Mouse (Mus musculus) midbrain, embryonic 11.5 days (tissue): ENCODE measurements around the gene Gart. TPM values are rescaled to one million over a fixed set of nuclear protein-coding genes. Genes with fewer than 3 reads are reported as not detected.

Source experiments
- ATAC-seq: fragments of 200-750 bp; cut with Nextera tagmentation; 2 replicates; pipeline ENCODE4 v1.8.0; 2017; ENCODE audit warnings: moderate TSS enrichment, moderate library complexity; ENCODE audit not compliant: low FRiP score
- DNase-seq: peaks from one replicate; pipeline ENCODE4 v3.0.0; 2015; ENCODE audit warnings: low spot score; ENCODE audit errors: missing footprints
- H3K27ac ChIP-seq: fragments of 300-500 bp; sonication (generic); 2 replicates; pipeline ENCODE4 v1.5.1; 2014; ENCODE audit warnings: low read depth, low read length
- H3K27me3 ChIP-seq: fragments of 300-500 bp; sonication (generic); 2 replicates; pipeline ENCODE4 v1.6.1; 2014; ENCODE audit warnings: mild to moderate bottlenecking, low read length, moderate library complexity, mixed read lengths; ENCODE audit not compliant: control insufficient read depth, insufficient read depth
- H3K36me3 ChIP-seq: fragments of 300-500 bp; sonication (generic); 2 replicates; pipeline ENCODE4 v1.6.1; 2014; ENCODE audit warnings: mild to moderate bottlenecking, low read length, moderate library complexity, mixed read lengths; ENCODE audit not compliant: control insufficient read depth, insufficient read depth
- H3K4me1 ChIP-seq: fragments of 300-500 bp; sonication (generic); 2 replicates; pipeline ENCODE4 v1.6.1; 2014; ENCODE audit warnings: low read length; ENCODE audit not compliant: control insufficient read depth, insufficient read depth
- H3K4me2 ChIP-seq: fragments of 300-500 bp; sonication (generic); 2 replicates; pipeline ENCODE4 v1.6.1; 2014; ENCODE audit warnings: mild to moderate bottlenecking, moderate library complexity
- H3K4me3 ChIP-seq: fragments of 300-500 bp; sonication (generic); 2 replicates; pipeline ENCODE4 v1.5.1; 2014; ENCODE audit warnings: low read depth, low read length
- H3K9ac ChIP-seq: fragments of 300-500 bp; sonication (generic); 2 replicates; pipeline ENCODE4 v1.6.1; 2014; ENCODE audit warnings: low read length
- H3K9me3 ChIP-seq: fragments of 300-500 bp; sonication (generic); 2 replicates; pipeline ENCODE4 v1.6.1; 2016; ENCODE audit warnings: low read length; ENCODE audit not compliant: control insufficient read depth
- WGBS: fragments of 180-500 bp; shearing (Covaris S2); extraction: QIAGEN DNeasy Blood & Tissue Kit; methylation state at CpG from one replicate; pipeline ENCODE4 v1.1.7; 2014; 5-methylcytosine and 5-hydroxymethylcytosine counted together
- polyA plus RNA-seq: library from polyadenylated mRNA; unstranded; fragments of >200 nt; fragmentation: Nextera tagmentation; extraction: Ambion mirVana; gene quantifications from 2 replicates; pipeline ENCODE4 v1.2.1, GENCODE M21; 2014

Gene Gart
- polyA plus RNA-seq, 1 experiment from 2014 or later, result 111 TPM

- no peak overlapping the region for H3K4me3 ChIP-seq
- ATAC-seq, result no peak
- no peak for DNase-seq
- peaks cover 26% of the 10 kb centered on the region for H3K36me3 ChIP-seq
- H3K27me3 ChIP-seq, result no peaks in the 10 kb centered on the region
- no peak overlapping the region for H3K4me2 ChIP-seq
- no peaks in the 10 kb centered on the region for H3K9me3 ChIP-seq
- no peak overlapping the region for H3K9ac ChIP-seq
- WGBS, result 84% methylated on average over 5 of the region's 5 CpGs
- no peaks in the 10 kb centered on the region for H3K4me1 ChIP-seq
- no peak overlapping the region for H3K27ac ChIP-seq
Measured at GRCm38 (mm10) chr16:91680656-91681055, 33.9 kb upstream of the Gart start.

DNA sequence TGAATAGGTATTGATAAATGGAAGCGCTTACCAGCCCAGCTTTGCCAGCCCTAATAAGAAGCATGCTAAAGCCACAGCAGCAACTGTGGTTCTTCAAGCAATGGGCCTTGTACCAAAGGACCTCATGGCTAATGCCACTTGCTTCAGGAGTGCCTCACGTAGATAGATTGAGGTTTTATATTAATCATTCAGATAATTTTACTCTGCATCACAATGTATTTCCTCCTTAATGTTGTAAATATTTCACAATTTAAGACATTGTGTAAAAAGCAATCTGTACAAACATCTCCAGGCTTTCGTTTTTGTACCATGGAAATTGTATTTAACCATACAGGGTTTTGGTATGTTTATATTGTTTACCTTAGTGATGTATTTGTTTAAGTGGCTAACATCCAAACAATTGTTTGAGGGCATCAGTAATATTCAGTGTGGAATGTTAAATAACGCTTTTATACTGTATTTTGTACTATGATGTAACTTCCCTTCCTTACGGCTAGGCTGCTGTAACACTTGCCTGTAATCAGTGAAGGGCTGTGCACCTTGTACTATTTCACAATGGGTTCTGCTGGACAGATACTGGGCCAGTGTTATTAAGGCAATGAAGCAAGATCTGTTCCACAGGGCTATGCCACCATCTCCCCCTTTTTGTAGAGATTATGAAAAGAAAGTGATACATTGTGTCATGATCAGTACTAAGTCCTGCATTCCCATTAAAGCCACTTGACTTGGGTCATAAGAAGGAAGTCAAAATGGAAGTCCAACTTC, 31.6 kb upstream of the Gart start:
- DNase-seq (no peak), ATAC-seq (no peak)
- Histone ChIP-seq H3K36me3 (peaks cover 26% of the 10 kb centered on the region), H3K4me1 (no peaks in the 10 kb centered on the region), H3K27ac (no peak overlapping the region), H3K9ac (no peak overlapping the region), H3K4me2 (no peak overlapping the region), H3K4me3 (no peak overlapping the region), H3K9me3 (no peaks in the 10 kb centered on the region), H3K27me3 (no peaks in the 10 kb centered on the region)
- 94% methylated on average over 5 of the region's 5 CpGs for WGBS

GRCm38 (mm10) chr16:91674500-91674899, 27.7 kb upstream of the Gart start:
- DNase-seq, result no peak
- 87% methylated on average over 4 of the region's 4 CpGs for WGBS
- Histone ChIP-seq H3K9ac (no peak overlapping the region), H3K9me3 (no peaks in the 10 kb centered on the region), H3K27ac (no peak overlapping the region), H3K4me2 (no peak overlapping the region), H3K4me1 (no peaks in the 10 kb centered on the region), H3K36me3 (peaks cover 45% of the 10 kb centered on the region), H3K27me3 (no peaks in the 10 kb centered on the region), H3K4me3 (no peak overlapping the region)
- no peak for ATAC-seq

- ATAC-seq (no peak), DNase-seq (no peak)
- Histone ChIP-seq H3K4me2 (no peak overlapping the region), H3K27ac (no peak overlapping the region), H3K36me3 (peaks cover 34% of the 10 kb centered on the region), H3K4me1 (no peaks in the 10 kb centered on the region), H3K9ac (no peak overlapping the region), H3K9me3 (no peaks in the 10 kb centered on the region), H3K4me3 (no peak overlapping the region), H3K27me3 (no peaks in the 10 kb centered on the region)
- WGBS, result 98% methylated on average over 3 of the region's 3 CpGs
Measured at GRCm38 (mm10) chr16:91663795-91664194, 17.0 kb upstream of the Gart start.

DNA sequence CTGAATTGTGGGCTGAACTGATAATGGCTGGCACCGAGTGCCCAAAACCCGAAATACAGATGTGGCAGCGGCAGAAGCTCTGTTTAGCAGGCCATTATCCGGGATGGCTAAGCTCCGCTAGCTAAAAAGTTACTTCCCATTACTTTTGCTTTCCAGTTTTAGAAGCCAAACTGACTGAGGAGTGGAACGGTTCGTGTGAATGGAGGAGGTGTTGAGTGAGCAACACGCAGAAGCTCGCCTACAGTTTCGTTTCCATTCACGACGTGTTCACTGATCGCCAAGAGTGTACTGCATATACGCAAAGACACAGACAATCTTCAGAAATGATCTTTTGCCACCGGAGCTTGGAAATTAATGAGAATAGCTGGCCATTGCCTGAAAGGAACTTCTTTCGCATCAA, 15.6 kb upstream of the Gart start:
- Histone ChIP-seq H3K36me3 (peaks cover 47% of the 10 kb centered on the region), H3K9ac (no peak overlapping the region), H3K27me3 (no peaks in the 10 kb centered on the region), H3K27ac (no peak overlapping the region), H3K9me3 (no peaks in the 10 kb centered on the region), H3K4me2 (no peak overlapping the region), H3K4me3 (no peak overlapping the region), H3K4me1 (no peaks in the 10 kb centered on the region)
- ATAC-seq, result no peak
- 96% methylated on average over 16 of the region's 16 CpGs for WGBS
- DNase-seq, result no peak

GRCm38 (mm10) chr16:91661397-91661796, 14.6 kb upstream of the Gart start:
- H3K9ac ChIP-seq, result no peak overlapping the region
- no peak overlapping the region for H3K27ac ChIP-seq
- H3K4me1 ChIP-seq, result no peaks in the 10 kb centered on the region
- no peaks in the 10 kb centered on the region for H3K9me3 ChIP-seq
- H3K4me3 ChIP-seq, result no peak overlapping the region
- no peaks in the 10 kb centered on the region for H3K27me3 ChIP-seq
- peaks cover 56% of the 10 kb centered on the region for H3K36me3 ChIP-seq
- 22% methylated on average over 1 of the region's 1 CpGs for WGBS
- no peak overlapping the region for H3K4me2 ChIP-seq
- ATAC-seq (no peak), DNase-seq (no peak)

GRCm38 (mm10) chr16:91659798-91660197, 13.0 kb upstream of the Gart start:
- Histone ChIP-seq H3K27ac (no peak overlapping the region), H3K27me3 (no peaks in the 10 kb centered on the region), H3K4me1 (no peaks in the 10 kb centered on the region), H3K36me3 (peaks cover 64% of the 10 kb centered on the region), H3K4me2 (no peak overlapping the region), H3K9ac (no peak overlapping the region), H3K4me3 (no peak overlapping the region), H3K9me3 (no peaks in the 10 kb centered on the region)
- ATAC-seq (no peak), DNase-seq (no peak)
- WGBS, result 95% methylated on average over 20 of the region's 20 CpGs

GRCm38 (mm10) chr16:91658471-91658870, 11.7 kb upstream of the Gart start:
- Histone ChIP-seq H3K36me3 (peaks cover 65% of the 10 kb centered on the region), H3K4me2 (no peak overlapping the region), H3K27me3 (no peaks in the 10 kb centered on the region), H3K9ac (no peak overlapping the region), H3K27ac (no peak overlapping the region), H3K4me1 (no peaks in the 10 kb centered on the region), H3K4me3 (no peak overlapping the region), H3K9me3 (no peaks in the 10 kb centered on the region)
- 94% methylated on average over 5 of the region's 5 CpGs for WGBS
- no peak for DNase-seq
- no peak for ATAC-seq

- H3K4me3 ChIP-seq, result no peak overlapping the region
- DNase-seq, result no peak
- no peak overlapping the region for H3K9ac ChIP-seq
- no peaks in the 10 kb centered on the region for H3K9me3 ChIP-seq
- no peak overlapping the region for H3K4me2 ChIP-seq
- no peaks in the 10 kb centered on the region; the same call in 1 of the 2 replicates for H3K4me1 ChIP-seq
- H3K27me3 ChIP-seq, result no peaks in the 10 kb centered on the region
- WGBS, result 99% methylated on average over 17 of the region's 17 CpGs
- no peak overlapping the region for H3K27ac ChIP-seq
- H3K36me3 ChIP-seq, result peaks cover 63% of the 10 kb centered on the region
- ATAC-seq, result 0 out of 2 replicates have a peak, but pooled peaks have one; percentile 52
Measured at GRCm38 (mm10) chr16:91657285-91657684, 10.5 kb upstream of the Gart start.
